Mouse (Mus musculus) testis, adult 2 months (tissue): Measurements from ENCODE around the gene Bcas3.

Experiments
- CTCF ChIP-seq: fragments of 200-500 bp; IDR thresholded peaks from 2 replicates; pipeline ENCODE4 v1.5.1; 2012; ENCODE audit warnings: low read depth, mild to moderate bottlenecking, inconsistent platforms, low read length, moderate library complexity; ENCODE audit not compliant: control insufficient read depth, insufficient read depth, insufficient replicate concordance
- POLR2A ChIP-seq: fragments of 200-500 bp; IDR thresholded peaks from 2 replicates; pipeline ENCODE4 v1.6.1; 2012; ENCODE audit warnings: low read depth, mild to moderate bottlenecking, inconsistent platforms, low read length, moderate library complexity; ENCODE audit not compliant: control insufficient read depth

DNA sequence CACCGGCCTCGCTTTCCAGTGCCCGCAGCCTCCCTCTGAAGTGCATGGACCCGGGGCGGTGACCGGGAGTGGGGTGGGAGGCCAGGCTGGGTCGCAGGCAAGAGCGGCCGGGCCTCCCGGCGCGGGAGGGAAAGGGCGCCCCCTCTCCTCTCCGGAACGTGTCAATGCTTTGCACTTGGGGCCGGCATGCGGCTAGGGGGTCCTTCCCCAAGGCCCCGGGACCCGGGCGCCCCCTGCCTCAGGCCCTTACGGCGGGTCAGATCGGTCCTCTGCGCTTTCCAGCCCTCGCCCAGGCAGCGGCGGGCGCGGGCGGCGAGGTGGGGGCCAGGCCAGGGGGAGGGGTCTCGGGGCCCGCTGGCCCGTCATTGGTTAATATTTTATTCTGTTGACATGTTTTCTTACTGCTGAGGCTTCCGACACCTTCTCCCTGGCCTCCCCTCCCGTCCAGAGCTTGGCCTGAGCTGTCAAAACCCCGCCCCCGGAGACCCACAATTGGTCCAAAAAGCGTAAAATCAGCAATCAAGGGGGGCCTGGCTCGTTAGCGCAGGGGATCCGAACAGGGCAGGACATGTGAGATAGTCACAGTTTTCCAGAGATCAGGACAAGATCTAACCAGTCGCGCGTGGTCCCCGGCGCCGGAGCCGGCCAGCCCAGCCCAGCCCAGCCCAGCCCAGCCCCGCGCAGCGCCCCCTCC lies 479.4 kb downstream of the Bcas3 start, which contains the start of gene Tbx2:
- TF ChIP-seq CTCF, result no peak
- TF ChIP-seq POLR2A, result no peak
